Mouse (Mus musculus): ENCODE data around the gene Nradd. TPM values are rescaled to one million over a fixed set of nuclear protein-coding genes. Genes with fewer than 3 reads are reported as not detected.

The Nradd gene
- polyA plus RNA-seq, 1 experiment from 2014 or later = 38.0 TPM

DNA sequence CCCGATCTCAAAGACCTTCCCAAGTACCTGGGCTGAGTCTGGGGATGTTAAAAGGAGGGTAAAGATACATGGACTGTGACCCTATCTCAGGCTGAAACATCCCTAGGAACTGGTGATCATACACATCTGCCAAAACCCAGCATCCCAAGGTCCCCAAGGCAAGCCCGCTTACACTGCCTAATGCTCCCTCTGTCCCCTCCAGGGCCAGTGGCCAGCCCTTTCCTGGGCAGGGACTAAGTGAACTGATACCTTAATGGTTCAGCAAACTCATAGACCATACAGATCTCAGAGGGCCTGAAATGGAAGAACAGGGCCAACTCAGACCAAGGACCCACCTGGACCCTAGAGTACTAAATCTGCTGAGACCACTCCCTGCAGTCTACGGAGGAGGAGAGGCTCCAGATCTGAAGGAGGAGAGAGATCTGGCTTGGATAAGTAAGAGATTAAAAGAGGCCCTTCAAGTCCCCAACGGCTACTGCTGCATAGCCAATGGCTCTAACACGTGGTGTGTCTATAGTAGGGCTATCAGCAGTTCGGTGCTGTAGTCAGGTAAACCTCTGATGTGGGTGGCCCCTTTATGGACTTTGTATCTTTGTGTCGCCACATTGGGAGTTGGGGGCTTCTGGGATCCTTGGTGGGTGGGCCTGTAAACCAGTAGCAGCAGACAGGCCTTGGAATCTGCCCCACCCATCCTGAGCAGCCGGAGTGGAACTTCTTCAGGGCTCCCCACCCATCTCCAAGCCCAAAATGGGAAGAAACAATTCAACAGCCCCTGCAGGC, 646 bp downstream of the Nradd start:
- 50% methylated on average over 8 of the region's 8 CpGs for WGBS

GRCm38 (mm10) chr9:110622621-110623219, 1.5 kb downstream of the Nradd start:
- Histone ChIP-seq H3K9me3 (no peaks in the 10 kb centered on the region), H3K9ac (peak overlapping the region; percentile 81; the same call in 1 of the 2 replicates), H3K36me3 (peaks cover 52% of the 10 kb centered on the region), H3K4me3 (no peak overlapping the region), H3K27me3 (0 out of 2 replicates have a peak, but pooled peaks cover 5% of the 10 kb centered on the region), H3K27ac (no peak overlapping the region), H3K4me1 (replicated peaks) (peaks cover 29% of the 10 kb centered on the region), H3K4me2 (peak overlapping the region; percentile 97; the same call in 1 of the 2 replicates)
- ATAC-seq (ENCODE audit: low FRiP score) = no peak
- WGBS = 87% methylated on average over 12 of the region's 12 CpGs

More for the DNA sequence above, 646 bp downstream of the Nradd start:
- 0 out of 2 replicates have a peak, but pooled peaks cover 5% of the 10 kb centered on the region for H3K27me3 ChIP-seq
- no peaks in the 10 kb centered on the region for H3K9me3 ChIP-seq
- peak overlapping the region; percentile 92 for H3K27ac ChIP-seq
- peak overlapping the region; percentile 54 for H3K4me3 ChIP-seq
- ATAC-seq (ENCODE audit: low FRiP score) = no peak
- H3K36me3 ChIP-seq = peaks cover 49% of the 10 kb centered on the region
- H3K9ac ChIP-seq = peak overlapping the region; percentile 81
- H3K4me1 ChIP-seq (replicated peaks) = peaks cover 29% of the 10 kb centered on the region
- H3K4me2 ChIP-seq = peak overlapping the region; percentile 97

GRCm38 (mm10) chr9:110620685-110621084, 3.6 kb downstream of the Nradd start:
- peaks cover 28% of the 10 kb centered on the region for H3K4me1 ChIP-seq (replicated peaks)
- no peak overlapping the region for H3K4me3 ChIP-seq
- H3K36me3 ChIP-seq = peaks cover 62% of the 10 kb centered on the region
- ATAC-seq (ENCODE audit: low FRiP score) = no peak
- WGBS = 95% methylated on average over 7 of the region's 7 CpGs
- no peaks in the 10 kb centered on the region for H3K9me3 ChIP-seq
- H3K27me3 ChIP-seq = no peaks in the 10 kb centered on the region
- H3K27ac ChIP-seq = no peak overlapping the region
- no peak overlapping the region for H3K9ac ChIP-seq
- H3K4me2 ChIP-seq = no peak overlapping the region

DNA sequence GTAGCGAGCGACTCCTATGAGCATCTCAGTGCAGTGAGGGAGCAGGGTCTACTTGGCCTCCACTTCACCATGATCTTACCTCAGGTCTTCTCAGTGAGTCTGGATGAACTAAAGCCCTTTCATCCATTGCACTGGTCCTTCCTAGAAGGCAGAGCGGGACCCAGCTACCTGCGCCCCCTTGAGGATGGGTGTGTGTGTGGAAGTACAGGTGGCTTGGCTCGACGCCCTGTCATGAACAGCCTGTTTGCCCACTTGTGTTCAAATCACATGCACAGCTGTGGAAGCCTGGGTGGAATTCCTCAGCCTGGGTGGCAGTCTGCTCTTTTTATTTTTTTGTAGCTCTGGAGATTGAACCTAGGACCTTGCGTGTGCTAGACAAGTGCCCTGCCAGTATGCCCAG, 4.1 kb downstream of the Nradd start:
- no peak overlapping the region for H3K27ac ChIP-seq
- H3K4me3 ChIP-seq = no peak overlapping the region
- peaks cover 23% of the 10 kb centered on the region for H3K4me1 ChIP-seq (replicated peaks)
- no peaks in the 10 kb centered on the region for H3K9me3 ChIP-seq
- peaks cover 67% of the 10 kb centered on the region for H3K36me3 ChIP-seq
- H3K4me2 ChIP-seq = no peak overlapping the region
- no peaks in the 10 kb centered on the region for H3K27me3 ChIP-seq
- H3K9ac ChIP-seq = no peak overlapping the region
- no peak for ATAC-seq (ENCODE audit: low FRiP score)
- WGBS = 92% methylated on average over 7 of the region's 7 CpGs

GRCm38 (mm10) chr9:110617081-110617480, 7.2 kb downstream of the Nradd start:
- no peaks in the 10 kb centered on the region for H3K27me3 ChIP-seq
- no peaks in the 10 kb centered on the region for H3K9me3 ChIP-seq
- no peak for ATAC-seq (ENCODE audit: low FRiP score)
- no peak overlapping the region for H3K27ac ChIP-seq
- 85% methylated on average over 3 of the region's 3 CpGs for WGBS
- H3K36me3 ChIP-seq = peaks cover 76% of the 10 kb centered on the region
- no peak overlapping the region for H3K4me3 ChIP-seq
- no peaks in the 10 kb centered on the region; the same call in 1 of the 2 replicates for H3K4me1 ChIP-seq (replicated peaks)
- no peak overlapping the region for H3K4me2 ChIP-seq
- no peak overlapping the region for H3K9ac ChIP-seq

DNA sequence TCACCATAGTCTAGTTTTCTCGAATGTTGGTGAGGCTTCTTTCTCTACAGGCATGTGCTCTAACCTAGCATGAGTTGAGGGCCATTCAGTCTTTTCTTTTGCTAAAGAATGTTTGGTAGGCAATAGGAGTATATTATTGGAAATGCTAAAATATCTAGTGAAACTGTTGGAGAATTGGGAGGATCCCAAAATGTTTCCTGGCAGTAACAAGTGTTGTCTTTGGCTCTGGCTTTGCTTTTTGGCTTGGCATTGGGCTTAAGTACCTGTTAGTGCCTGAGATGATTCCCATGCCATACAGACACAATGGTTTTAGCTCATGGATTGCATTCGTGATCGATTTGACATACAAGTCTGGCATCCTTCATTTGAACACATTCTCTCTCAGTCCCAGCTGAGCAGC, 12.8 kb downstream of the Nradd start:
- H3K4me2 ChIP-seq = no peak overlapping the region
- no peak for ATAC-seq (ENCODE audit: low FRiP score)
- H3K36me3 ChIP-seq = peaks cover 48% of the 10 kb centered on the region
- 88% methylated on average over 3 of the region's 3 CpGs for WGBS
- H3K9me3 ChIP-seq = no peaks in the 10 kb centered on the region
- H3K27me3 ChIP-seq = no peaks in the 10 kb centered on the region
- no peak overlapping the region for H3K4me3 ChIP-seq
- H3K27ac ChIP-seq = no peak overlapping the region
- H3K4me1 ChIP-seq (replicated peaks) = no peaks in the 10 kb centered on the region
- H3K9ac ChIP-seq = no peak overlapping the region

DNA sequence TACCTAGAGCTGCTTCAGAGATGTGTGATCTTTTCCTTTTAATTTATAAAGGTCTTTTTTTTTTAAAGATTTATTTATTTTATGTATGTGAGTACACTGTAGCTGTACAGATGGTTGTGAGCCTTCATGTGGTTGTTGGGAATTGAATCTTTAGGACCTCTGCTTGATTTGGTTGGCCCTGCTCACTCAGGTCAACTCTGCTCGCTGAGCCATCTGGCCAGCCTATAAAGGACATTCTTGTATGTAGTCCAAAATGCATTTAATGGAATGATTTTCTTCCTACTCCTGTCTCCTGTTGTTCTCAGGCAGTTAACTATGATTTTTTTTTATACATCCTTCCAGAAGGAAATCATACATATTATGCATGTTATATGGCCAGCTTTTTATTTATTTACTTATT, 40.7 kb downstream of the Nradd start:
- Histone ChIP-seq H3K36me3 (peaks cover 13% of the 10 kb centered on the region), H3K4me2 (no peak overlapping the region), H3K9me3 (no peaks in the 10 kb centered on the region), H3K27me3 (no peaks in the 10 kb centered on the region), H3K27ac (no peak overlapping the region), H3K4me1 (replicated peaks) (no peaks in the 10 kb centered on the region), H3K4me3 (no peak overlapping the region), H3K9ac (no peak overlapping the region)
- 94% methylated on average over 1 of the region's 1 CpGs for WGBS
- no peak for ATAC-seq (ENCODE audit: low FRiP score)

GRCm38 (mm10) chr9:110582161-110582560, 42.1 kb downstream of the Nradd start:
- Histone ChIP-seq H3K4me2 (no peak overlapping the region), H3K9ac (no peak overlapping the region), H3K4me3 (no peak overlapping the region), H3K27me3 (no peaks in the 10 kb centered on the region), H3K9me3 (no peaks in the 10 kb centered on the region), H3K36me3 (peaks cover 18% of the 10 kb centered on the region), H3K4me1 (replicated peaks) (no peaks in the 10 kb centered on the region), H3K27ac (no peak overlapping the region)
- 88% methylated on average over 2 of the region's 2 CpGs for WGBS
- ATAC-seq (ENCODE audit: low FRiP score) = no peak

Small RNA genes lying within 50 kb of the gene (microRNA-seq; reads per million reads assigned to microRNA genes)
- not detected for gene Mir8107

Other genes with a start within 250 kb of the Nradd start
- 23.4 and 25.2 TPM in 2 replicates for gene Ptpn23, start 216.2 kb downstream of the Nradd start, polyA plus RNA-seq (2015; fragmentation: Nextera tagmentation; extraction: Ambion mirVana)
- gene Ngp, start 204.7 kb downstream of the Nradd start, polyA plus RNA-seq (2015; fragmentation: Nextera tagmentation; extraction: Ambion mirVana) = 1.4 and 2.8 TPM in 2 replicates
- 16.4 and 17.1 TPM in 2 replicates for gene Klhl18, start 147.8 kb downstream of the Nradd start, polyA plus RNA-seq (2015; fragmentation: Nextera tagmentation; extraction: Ambion mirVana)
- gene Kif9, start 147.5 kb downstream of the Nradd start, polyA plus RNA-seq (2015; fragmentation: Nextera tagmentation; extraction: Ambion mirVana) = 3.0 and 6.2 TPM in 2 replicates
- gene Setd2, start 91.9 kb downstream of the Nradd start, polyA plus RNA-seq (2015; fragmentation: Nextera tagmentation; extraction: Ambion mirVana) = 37.9 and 40.3 TPM in 2 replicates
- gene Nbeal2, start 29.7 kb upstream of the Nradd start, polyA plus RNA-seq (2015; fragmentation: Nextera tagmentation; extraction: Ambion mirVana) = 2.4 TPM in 2 replicates
- gene Ccdc12, start 32.1 kb upstream of the Nradd start, polyA plus RNA-seq (2015; fragmentation: Nextera tagmentation; extraction: Ambion mirVana) = 122 TPM in 2 replicates
- 1.4 and 3.8 TPM in 2 replicates for gene Myl3, start 117.4 kb upstream of the Nradd start, polyA plus RNA-seq (2015; fragmentation: Nextera tagmentation; extraction: Ambion mirVana)
- 13.7 and 13.8 TPM in 2 replicates for gene Pth1r, start 122.7 kb upstream of the Nradd start, polyA plus RNA-seq (2015; fragmentation: Nextera tagmentation; extraction: Ambion mirVana)
- gene Prss42, start 173.7 kb upstream of the Nradd start, polyA plus RNA-seq (2015; fragmentation: Nextera tagmentation; extraction: Ambion mirVana) = not detected in 2 replicates
- gene Prss44, start 189.5 kb upstream of the Nradd start, polyA plus RNA-seq (2015; fragmentation: Nextera tagmentation; extraction: Ambion mirVana) = not detected in 2 replicates
- gene Prss43, start 202.2 kb upstream of the Nradd start, polyA plus RNA-seq (2015; fragmentation: Nextera tagmentation; extraction: Ambion mirVana) = not detected in 2 replicates
- not detected in 2 replicates for gene Prss45, start 210.1 kb upstream of the Nradd start, polyA plus RNA-seq (2015; fragmentation: Nextera tagmentation; extraction: Ambion mirVana)
- gene Prss46, start 220.1 kb upstream of the Nradd start, polyA plus RNA-seq (2015; fragmentation: Nextera tagmentation; extraction: Ambion mirVana) = not detected in 2 replicates
- 0.18 and 0.19 TPM in 2 replicates for gene Prss50, start 233.5 kb upstream of the Nradd start, polyA plus RNA-seq (2015; fragmentation: Nextera tagmentation; extraction: Ambion mirVana)

Data from hindbrain, embryonic 13.5 days (tissue).